Mouse (Mus musculus) layer of hippocampus, postnatal 25 days (tissue): ENCODE results near the gene Enpp7. TPM values are rescaled to one million over a fixed set of nuclear protein-coding genes. Genes with fewer than 3 reads are reported as not detected.

Experiments used
- DNase-seq, 2 experiments: peaks; one replicate each; pipeline ENCODE4 v3.0.0; 2022; ENCODE audit warnings: mixed read lengths in 2 of 2, low spot score in 1 of 2; ENCODE audit errors: extremely low spot score in 1 of 2
- total RNA-seq, 2 experiments: library from RNA; stranded (reverse); gene quantifications; 2 replicates each; pipeline ENCODE4 v1.2.3; 2021

The Enpp7 gene
- total RNA-seq, 2 experiments from 2014 or later = not detected

- DNase-seq = no peak
Measured at GRCm38 (mm10) chr11:119034635-119035034, 46.6 kb downstream of the Enpp7 start.

- no peak for DNase-seq
Measured at GRCm38 (mm10) chr11:119035094-119035685, 47.2 kb downstream of the Enpp7 start.

GRCm38 (mm10) chr11:119035686-119036165 is 47.7 kb downstream of the Enpp7 start:
- no peak for DNase-seq

GRCm38 (mm10) chr11:119036447-119036846 is 48.5 kb downstream of the Enpp7 start:
- DNase-seq = no peak

- DNase-seq = no peak
Measured at GRCm38 (mm10) chr11:119036934-119037779, 49.2 kb downstream of the Enpp7 start.

GRCm38 (mm10) chr11:119037780-119038401 is 49.9 kb downstream of the Enpp7 start:
- DNase-seq = no peak

- no peak for DNase-seq
Measured at GRCm38 (mm10) chr11:119038744-119039484, 50.9 kb downstream of the Enpp7 start.

- no peak for DNase-seq
Measured at GRCm38 (mm10) chr11:119039732-119040512, 51.9 kb downstream of the Enpp7 start.

GRCm38 (mm10) chr11:119040600-119041324 is 52.8 kb downstream of the Enpp7 start, which contains the start of gene Cbx8:
TSS of gene Cbx8 (minus strand) at chr11:119040969.
- peak; percentile 96 to 97 for DNase-seq

- no peak for DNase-seq
Measured at GRCm38 (mm10) chr11:119041325-119041716, 53.3 kb downstream of the Enpp7 start.

- no peak for DNase-seq
Measured at GRCm38 (mm10) chr11:119041750-119042465, 53.9 kb downstream of the Enpp7 start.

Other genes with a start within 250 kb of the Enpp7 start
- 100 to 1,000 TPM; 266 to 285 TPM for gene Rbfox3, start 76.6 kb upstream of the Enpp7 start, total RNA-seq
- gene Cbx2, start 34.8 kb downstream of the Enpp7 start, total RNA-seq = 1 to 10 TPM; 4.0 to 4.4 TPM
- 10 to 100 TPM; 13.8 to 16.7 TPM for gene Cbx8, start 52.8 kb downstream of the Enpp7 start, total RNA-seq
- 10 to 100 TPM; 62.1 to 67.7 TPM for gene Cbx4, start 98.0 kb downstream of the Enpp7 start, total RNA-seq
- 10 to 100 TPM; 53.6 to 55.9 TPM for gene Tbc1d16, start 240.3 kb downstream of the Enpp7 start, total RNA-seq
- 1 to 10 TPM; 1.5 to 5.5 TPM for gene Ccdc40, start 240.4 kb downstream of the Enpp7 start, total RNA-seq